Mouse (Mus musculus): ENCODE measurements around the gene Galnt2.
A peak's percentile ranks its signal among the peaks of the same experiment; 100 is the strongest.

Gene Galnt2

DNA sequence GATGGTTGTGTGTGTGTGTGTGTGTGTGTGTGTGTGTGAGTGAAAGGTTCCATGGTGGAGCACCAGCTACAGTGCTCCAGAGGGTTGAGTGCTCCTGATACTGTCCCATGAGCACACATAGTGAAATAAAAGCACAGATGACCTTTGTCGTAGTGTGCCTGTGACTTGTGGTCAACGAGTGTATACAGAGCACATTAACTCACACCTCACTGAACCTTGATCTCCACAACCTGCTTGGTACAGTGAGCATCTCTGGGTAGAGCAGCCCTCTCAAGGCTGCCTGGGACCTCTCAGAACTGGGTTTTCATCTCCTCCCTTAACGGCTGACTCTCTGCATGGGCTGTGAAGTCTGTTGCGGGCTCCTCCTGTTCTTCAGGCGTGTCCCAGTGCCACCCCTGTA is 60.5 kb downstream of the Galnt2 start:
- DNase-seq (ENCODE audit: low read depth, low spot score) = no peak

DNA sequence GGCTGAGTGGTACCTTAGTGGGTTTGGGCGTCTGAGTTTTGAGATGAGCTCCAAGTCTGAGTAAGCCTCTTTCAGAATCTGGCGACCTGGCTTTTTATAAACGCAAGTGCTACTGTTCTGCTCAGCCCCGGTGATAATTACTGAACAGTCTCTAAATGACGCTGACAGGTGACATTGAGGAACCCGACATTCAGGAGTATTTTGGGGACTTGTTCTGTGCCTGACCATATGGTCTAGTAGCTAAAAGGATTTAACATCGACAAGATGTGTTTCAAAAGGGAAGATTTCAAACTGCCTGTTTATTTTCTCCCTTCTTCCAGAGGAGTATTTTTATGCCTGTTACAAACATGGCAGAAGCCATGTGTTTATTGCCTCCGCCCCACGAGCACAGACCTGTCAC is 61.8 kb downstream of the Galnt2 start:
- no peak for DNase-seq (ENCODE audit: low read depth, low spot score)

- no peak for DNase-seq (ENCODE audit: low read depth, low spot score)
Measured at GRCm38 (mm10) chr8:124294425-124294824, 63.2 kb downstream of the Galnt2 start.

GRCm38 (mm10) chr8:124294900-124295299 is 63.7 kb downstream of the Galnt2 start:
- no peak for DNase-seq (ENCODE audit: low read depth, low spot score)

DNA sequence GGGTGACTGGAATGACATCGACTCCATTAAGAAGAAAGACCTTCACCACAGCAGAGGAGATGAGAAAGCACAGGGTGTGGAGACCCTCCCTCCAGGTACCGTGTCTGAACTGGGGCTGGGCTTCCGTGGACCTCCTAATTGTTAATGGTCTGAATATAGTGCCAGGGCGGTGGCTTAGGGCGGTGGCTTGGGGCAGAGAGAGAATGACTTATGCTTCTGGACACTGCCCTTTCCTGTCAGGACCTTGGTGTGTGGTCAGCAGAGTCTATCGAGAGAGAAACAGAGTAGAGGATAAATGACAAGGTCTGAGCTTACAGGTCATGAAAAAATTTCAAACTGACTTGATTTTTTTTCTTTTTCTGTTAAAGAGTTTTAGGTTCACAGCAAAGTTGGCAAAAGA is 64.2 kb downstream of the Galnt2 start:
- no peak for DNase-seq (ENCODE audit: low read depth, low spot score)

- no peak for DNase-seq (ENCODE audit: low read depth, low spot score)
Measured at GRCm38 (mm10) chr8:124301512-124301911, 70.3 kb downstream of the Galnt2 start.

DNA sequence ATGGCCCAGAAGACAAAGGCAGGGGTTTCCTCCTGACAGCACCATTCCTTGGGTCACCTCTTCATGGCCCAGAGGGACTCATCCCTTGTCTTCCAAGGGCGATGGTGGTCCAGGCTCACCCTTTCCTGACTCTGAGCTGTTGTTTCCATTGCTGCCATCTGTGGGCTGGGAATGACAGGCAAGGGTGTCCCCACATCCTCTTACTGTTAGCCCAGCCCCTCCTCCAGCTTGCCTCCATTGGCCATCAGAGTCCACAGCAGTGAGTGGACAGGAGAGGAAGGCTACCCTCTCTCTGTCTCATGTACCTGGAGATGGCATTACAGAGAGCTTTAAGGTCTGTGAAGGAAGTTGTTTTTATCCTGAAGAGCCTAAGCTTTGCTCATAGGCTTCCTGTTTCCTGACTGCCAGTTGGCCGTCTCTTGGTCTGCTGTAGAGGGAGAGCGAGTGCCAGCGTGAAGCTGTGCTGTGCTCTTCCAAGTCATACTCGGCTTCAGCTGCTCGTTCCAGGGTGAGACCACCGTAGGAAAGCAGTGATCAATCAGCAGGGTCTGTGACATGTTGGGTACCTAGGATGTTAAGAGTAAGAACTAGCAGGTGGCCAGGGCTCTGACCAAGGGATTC is 70.9 kb downstream of the Galnt2 start:
- DNase-seq (ENCODE audit: low read depth, low spot score) = no peak

- DNase-seq (ENCODE audit: low read depth, low spot score) = no peak
Measured at GRCm38 (mm10) chr8:124303211-124303902, 72.2 kb downstream of the Galnt2 start.

- no peak for DNase-seq (ENCODE audit: low read depth, low spot score)
Measured at GRCm38 (mm10) chr8:124304141-124304540, 73.0 kb downstream of the Galnt2 start.

DNA sequence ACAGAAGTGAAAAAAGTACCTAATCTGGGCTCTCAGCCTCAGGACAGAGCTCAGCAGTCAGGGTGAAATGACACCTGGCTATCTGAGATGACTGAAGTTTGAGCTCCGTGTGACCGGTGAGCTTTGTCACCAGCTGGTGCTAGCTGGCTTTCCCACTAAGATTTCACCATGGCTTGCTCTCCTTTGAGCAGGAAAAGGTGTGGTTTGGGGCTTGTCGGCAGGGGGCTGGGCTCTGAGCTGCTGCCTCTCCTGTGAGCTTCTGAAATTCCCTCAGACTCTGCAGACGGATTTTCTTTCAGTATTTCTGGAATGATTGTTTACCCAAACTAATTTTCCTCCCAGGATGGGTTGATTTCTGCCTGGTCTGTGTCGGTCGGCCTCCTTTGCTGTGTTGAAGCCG is 75.4 kb downstream of the Galnt2 start:
- DNase-seq (ENCODE audit: low read depth, low spot score) = no peak

DNA sequence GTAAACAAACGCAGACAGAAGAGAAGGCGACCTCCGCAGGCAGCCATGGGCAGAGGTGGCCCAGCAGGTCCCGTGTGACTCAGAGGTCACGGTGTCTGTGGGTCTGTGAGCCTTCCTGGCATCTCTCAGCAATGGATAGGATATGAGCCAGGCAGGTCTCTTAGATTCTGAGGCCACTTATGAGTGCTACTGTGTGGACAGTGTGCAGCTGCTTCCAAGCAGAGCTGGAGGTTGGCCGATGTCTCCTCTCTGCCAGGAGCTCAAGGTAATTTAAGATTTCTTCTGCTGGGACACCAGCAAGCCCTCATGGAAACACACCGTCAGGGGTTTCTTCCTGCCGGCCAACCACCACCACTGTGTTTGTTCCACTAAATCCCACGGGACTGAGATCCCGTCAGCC is 76.5 kb downstream of the Galnt2 start:
- DNase-seq (ENCODE audit: low read depth, low spot score) = no peak

GRCm38 (mm10) chr8:124310509-124310908 is 79.3 kb downstream of the Galnt2 start:
- no peak for DNase-seq (ENCODE audit: low read depth, low spot score)

DNA sequence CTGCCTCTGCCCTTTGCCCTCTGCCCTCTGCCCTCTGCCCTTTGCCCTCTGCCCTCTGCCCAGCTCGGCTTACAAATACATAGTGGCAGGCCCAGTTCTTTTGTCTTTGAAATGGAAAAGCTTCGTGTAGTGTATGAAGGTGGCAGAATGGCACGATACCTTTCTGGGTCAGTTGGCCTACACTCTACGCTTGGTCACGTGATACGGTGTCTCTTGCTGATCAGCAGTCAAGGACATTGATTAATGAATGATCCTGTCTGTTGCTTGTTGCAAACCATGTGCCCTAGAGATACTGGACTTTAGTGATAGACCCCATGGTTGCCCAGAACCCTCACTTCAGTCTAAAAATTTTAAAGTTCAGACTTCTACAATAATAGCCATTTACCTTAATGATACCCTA is 79.9 kb downstream of the Galnt2 start:
- DNase-seq (ENCODE audit: low read depth, low spot score) = no peak

DNA sequence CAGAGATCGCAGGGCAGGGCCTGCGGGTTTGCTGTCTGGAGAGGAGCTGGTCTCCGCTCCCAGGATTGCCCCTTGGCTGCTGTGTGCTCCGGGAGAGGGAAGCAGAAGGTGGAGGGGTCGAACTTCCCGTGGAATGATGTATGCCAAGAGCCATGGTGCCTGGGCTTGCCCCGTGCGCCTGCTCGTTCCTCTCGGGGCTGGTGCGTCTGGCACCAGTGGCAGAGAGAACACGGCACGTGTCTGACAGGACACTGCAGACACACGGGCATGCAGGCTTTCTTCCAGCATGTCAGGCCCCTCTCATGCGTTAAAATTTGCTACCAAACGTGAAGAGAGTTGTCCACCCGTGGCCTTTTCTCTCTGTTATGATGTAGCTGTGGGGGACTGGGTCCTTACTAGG is 80.5 kb downstream of the Galnt2 start:
- DNase-seq (ENCODE audit: low read depth, low spot score) = no peak

DNA sequence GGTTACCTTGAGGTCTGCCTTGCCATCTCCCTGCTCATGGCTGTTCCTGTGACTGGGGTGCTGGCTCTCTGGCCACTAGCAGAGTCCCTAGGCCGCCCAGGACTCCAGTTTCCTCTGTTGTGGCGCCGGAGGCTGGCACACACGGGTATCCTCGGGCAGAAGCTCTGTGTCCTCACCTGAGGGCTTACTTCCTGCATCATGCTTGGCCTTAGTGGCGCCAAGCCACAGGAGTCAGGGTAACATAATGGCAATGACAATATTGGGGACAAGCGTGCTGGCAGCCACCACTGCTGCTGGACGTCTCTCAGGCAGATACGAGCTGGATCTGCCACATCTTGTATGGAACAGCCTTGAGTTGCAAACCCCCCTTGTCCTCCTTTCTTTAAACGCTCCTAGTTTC is 81.0 kb downstream of the Galnt2 start:
- no peak for DNase-seq (ENCODE audit: low read depth, low spot score)

DNA sequence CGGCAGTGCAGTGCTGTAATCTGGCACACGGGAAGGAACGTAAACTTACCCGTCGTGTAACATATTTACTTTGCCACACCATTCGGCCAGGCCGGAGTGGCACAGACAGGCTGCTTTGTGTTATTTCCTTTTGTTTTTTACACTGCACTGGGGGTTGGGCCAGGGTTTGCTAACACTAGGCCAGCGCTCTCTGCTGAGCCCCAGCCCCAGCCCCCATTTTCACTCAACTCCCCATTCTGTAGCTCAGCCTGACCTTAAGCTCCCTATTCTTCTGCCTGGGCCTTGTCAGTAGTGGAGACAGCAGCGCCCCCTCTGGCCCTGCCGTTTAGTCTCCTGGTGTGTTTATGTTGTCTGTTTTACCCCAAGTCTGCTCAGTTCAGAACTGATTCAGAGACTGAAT is 83.6 kb downstream of the Galnt2 start:
- no peak for DNase-seq (ENCODE audit: low read depth, low spot score)

DNA sequence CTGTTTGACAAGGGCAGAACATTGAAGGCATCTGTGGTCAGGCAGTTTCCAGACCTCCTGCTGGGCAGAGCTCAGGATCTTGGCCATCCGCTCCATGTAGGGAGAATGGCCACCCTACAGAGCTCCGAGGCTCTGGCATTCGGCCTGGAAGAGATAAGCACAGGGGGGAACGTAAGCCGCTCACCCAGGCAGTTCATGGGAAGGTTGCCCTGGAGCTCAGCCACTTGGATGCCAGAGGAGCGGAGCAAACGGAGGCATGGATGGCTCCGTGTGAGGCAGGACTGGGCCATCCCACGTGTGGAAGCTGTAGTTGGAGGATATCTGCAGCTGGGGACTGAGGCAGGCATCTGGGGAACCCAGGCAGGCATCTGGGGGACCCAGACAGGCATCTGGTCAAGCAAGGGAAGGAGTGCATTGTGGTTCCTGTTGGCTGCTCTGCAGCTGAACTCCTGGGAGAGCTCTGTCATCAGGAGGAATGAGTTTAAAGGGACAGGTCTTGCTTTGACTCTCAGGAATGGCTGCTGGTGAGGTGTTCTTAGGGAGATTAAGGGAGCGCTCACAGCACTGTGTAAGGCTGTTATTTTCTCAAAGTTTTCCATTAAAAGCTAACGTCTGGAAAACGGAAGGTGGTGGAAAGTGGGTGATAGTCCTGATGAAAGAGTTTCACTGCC is 85.4 kb downstream of the Galnt2 start:
- peak; percentile 62 for DNase-seq (ENCODE audit: low read depth, low spot score)

GRCm38 (mm10) chr8:124317191-124317682 is 86.0 kb downstream of the Galnt2 start:
- no peak for DNase-seq (ENCODE audit: low read depth, low spot score)

DNA sequence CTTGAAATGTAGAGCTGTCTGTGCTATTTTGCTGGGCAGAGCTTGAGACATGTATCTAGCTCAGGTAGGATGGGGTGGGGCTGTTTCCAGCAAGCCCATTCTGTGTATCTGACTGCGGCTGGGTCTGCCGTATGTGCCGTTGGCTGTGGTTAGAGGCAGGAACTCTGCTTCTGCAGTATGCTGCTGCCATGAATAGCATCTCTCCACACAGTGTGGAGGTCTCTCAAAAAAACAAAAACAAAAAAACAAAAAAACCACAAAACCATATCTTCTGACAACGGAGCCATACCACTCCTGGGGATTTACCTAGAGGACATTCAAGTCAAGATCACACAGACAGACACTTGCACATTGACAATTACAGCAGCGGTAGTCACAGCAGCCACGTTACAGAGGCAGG is 86.6 kb downstream of the Galnt2 start:
- no peak for DNase-seq (ENCODE audit: low read depth, low spot score)

DNA sequence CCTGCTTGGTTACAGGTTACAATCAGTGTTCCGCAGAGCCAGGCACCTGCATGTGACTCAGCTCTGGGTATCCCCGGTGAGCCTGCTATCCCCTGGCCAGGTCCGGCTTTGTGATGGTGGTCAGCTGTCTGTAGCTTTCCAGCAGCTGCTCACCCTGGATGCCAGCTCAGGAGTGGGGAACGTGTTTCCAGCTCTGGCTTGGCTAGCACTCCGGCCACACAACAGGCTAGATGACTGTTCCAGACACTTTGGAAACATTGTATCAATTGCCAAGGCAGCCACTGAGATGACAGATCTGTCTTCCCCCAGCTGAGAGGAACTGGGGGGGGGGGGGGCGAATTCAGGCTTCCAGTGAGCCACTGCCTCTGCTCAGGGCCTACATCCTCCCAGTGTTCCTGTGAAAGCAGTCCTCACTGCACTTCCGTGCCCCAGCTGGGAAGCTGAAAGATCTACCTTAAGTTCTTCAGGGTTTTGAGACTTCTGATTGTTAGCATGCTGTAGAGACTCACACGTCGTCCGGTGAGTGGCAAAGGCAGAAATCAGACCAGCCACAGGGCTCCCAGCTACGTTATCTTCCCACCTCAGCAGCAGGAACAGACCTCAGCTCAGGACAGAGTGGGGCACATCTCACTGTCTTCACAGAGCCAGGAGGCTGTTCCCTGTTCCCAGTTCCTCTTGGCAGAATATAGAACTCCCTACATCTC is 87.6 kb downstream of the Galnt2 start:
- no peak for DNase-seq (ENCODE audit: low read depth, low spot score)

GRCm38 (mm10) chr8:124319316-124319652 is 88.1 kb downstream of the Galnt2 start:
- no peak for DNase-seq (ENCODE audit: low read depth, low spot score)

DNA sequence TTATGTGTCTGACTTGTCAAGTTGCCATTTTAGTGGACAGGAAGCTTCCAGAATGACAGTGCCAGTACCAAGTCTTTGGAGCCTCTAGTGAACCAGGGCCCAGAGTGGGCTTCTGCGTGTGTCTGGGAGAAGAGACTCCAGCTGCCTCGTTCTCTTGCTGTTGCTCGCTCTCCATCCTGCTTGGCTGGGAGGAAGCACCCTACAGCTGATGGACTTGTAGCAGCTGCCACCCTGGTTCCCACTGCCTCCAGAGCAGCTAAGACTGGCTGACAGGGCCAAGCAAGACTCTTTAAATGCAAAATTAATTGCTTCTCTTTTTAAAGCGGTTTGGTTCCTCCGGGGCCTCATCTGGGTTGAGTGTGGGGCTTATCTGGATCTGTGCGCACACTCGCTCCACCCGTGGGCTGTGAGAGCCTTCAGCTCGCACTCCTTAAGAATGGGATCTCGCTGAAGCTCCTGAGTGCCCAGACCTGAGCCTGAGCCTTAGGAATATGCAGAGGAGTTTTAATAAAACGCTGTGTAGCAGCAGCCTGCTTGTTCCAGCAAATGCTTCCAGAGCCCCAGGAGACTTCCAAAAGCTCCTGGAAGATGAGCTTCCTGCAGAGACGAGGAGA is 90.1 kb downstream of the Galnt2 start:
- no peak for DNase-seq (ENCODE audit: low read depth, low spot score)

All from retina, postnatal 7 days (tissue).